Mouse (Mus musculus) liver, embryonic 13.5 days (tissue): ENCODE measurements at regions not wholly inside any gene's neighbourhood (a gene's known extent, or its start where the extent isn't known, plus 50 kb on each side); places are given as distances from the start of the nearest gene placed in this dataset.

Experiments
- ATAC-seq: fragments of 200-750 bp; cut with Nextera tagmentation; 2 replicates; pipeline ENCODE4 v1.8.0; 2017; ENCODE audit warnings: low read depth, mild to moderate bottlenecking, moderate number of reproducible peaks, moderate library complexity
- DNase-seq: peaks from one replicate; pipeline ENCODE4 v3.0.0; 2022
- H3K27ac ChIP-seq: fragments of 300-500 bp; sonication (generic); 2 replicates; pipeline ENCODE4 v1.5.1; 2015; ENCODE audit warnings: moderate library complexity, mild to moderate bottlenecking, inconsistent platforms
- H3K27me3 ChIP-seq: fragments of 300-500 bp; sonication (generic); 2 replicates; pipeline ENCODE4 v1.6.1; 2015; ENCODE audit warnings: mild to moderate bottlenecking, inconsistent platforms
- H3K36me3 ChIP-seq: fragments of 300-500 bp; sonication (generic); 2 replicates; pipeline ENCODE4 v1.6.1; 2015; ENCODE audit warnings: mild to moderate bottlenecking, inconsistent platforms
- H3K4me1 ChIP-seq: fragments of 300-500 bp; sonication (generic); replicated peaks from 2 replicates; pipeline ENCODE4 v1.6.1; 2015; ENCODE audit warnings: inconsistent platforms
- H3K4me2 ChIP-seq: fragments of 300-500 bp; sonication (generic); 2 replicates; pipeline ENCODE4 v1.6.1; 2015; ENCODE audit warnings: inconsistent platforms, mild to moderate bottlenecking, moderate library complexity
- H3K4me3 ChIP-seq: fragments of 300-500 bp; sonication (generic); replicated peaks from 2 replicates; pipeline ENCODE4 v1.5.1; 2015; ENCODE audit warnings: mild to moderate bottlenecking, inconsistent platforms
- H3K9ac ChIP-seq: fragments of 300-500 bp; sonication (generic); 2 replicates; pipeline ENCODE4 v1.6.1; 2015; ENCODE audit warnings: mild to moderate bottlenecking, inconsistent platforms
- H3K9me3 ChIP-seq: fragments of 300-500 bp; sonication (generic); replicated peaks from 2 replicates; pipeline ENCODE4 v1.6.1; 2016; ENCODE audit warnings: inconsistent platforms
- WGBS: fragments of 180-500 bp; shearing (Covaris S2); methylation state at CpG from one replicate; pipeline ENCODE4 v1.1.7; 2015; ENCODE audit not compliant: insufficient replicate concordance; 5-methylcytosine and 5-hydroxymethylcytosine counted together

GRCm38 (mm10) chr6:127263903-127264680 lies 112.1 kb upstream of the Ccnd2 start:
- WGBS: 38% methylated on average over 5 of the region's 5 CpGs
- peaks cover 11% of the 10 kb centered on the region for H3K4me1 ChIP-seq
- ATAC-seq (no peak), DNase-seq (no peak)
- H3K27ac ChIP-seq: no peak overlapping the region
- H3K36me3 ChIP-seq: no peaks in the 10 kb centered on the region
- no peak overlapping the region for H3K4me2 ChIP-seq
- no peak overlapping the region for H3K4me3 ChIP-seq
- H3K9me3 ChIP-seq: no peaks in the 10 kb centered on the region
- no peak overlapping the region for H3K9ac ChIP-seq
- H3K27me3 ChIP-seq: peaks cover 31% of the 10 kb centered on the region

- Histone ChIP-seq H3K9ac (no peak overlapping the region), H3K27me3 (peaks cover 40% of the 10 kb centered on the region), H3K36me3 (no peaks in the 10 kb centered on the region), H3K4me1 (peaks cover 11% of the 10 kb centered on the region), H3K9me3 (no peaks in the 10 kb centered on the region), H3K27ac (no peak overlapping the region), H3K4me3 (no peak overlapping the region), H3K4me2 (no peak overlapping the region)
- DNase-seq (no peak), ATAC-seq (no peak)
- WGBS: 52% methylated on average over 9 of the region's 9 CpGs
These were observed 113.2 kb upstream of the Ccnd2 start for GRCm38 (mm10) chr6:127265063-127265775.

GRCm38 (mm10) chr6:127265901-127266812 lies 114.2 kb upstream of the Ccnd2 start:
- WGBS: 4% methylated on average over 20 of the region's 21 CpGs
- Histone ChIP-seq H3K9me3 (no peaks in the 10 kb centered on the region), H3K27me3 (peaks cover 40% of the 10 kb centered on the region), H3K4me2 (peak overlapping the region; percentile 61), H3K4me3 (peak overlapping the region; percentile 32), H3K4me1 (peaks cover 11% of the 10 kb centered on the region), H3K27ac (peak overlapping the region; percentile 43; the same call in 1 of the 2 replicates), H3K9ac (0 out of 2 replicates have a peak overlapping the region, but pooled peaks have one; percentile 9), H3K36me3 (no peaks in the 10 kb centered on the region)
- ATAC-seq: peak; percentile 39
- peak; percentile 17 for DNase-seq

GRCm38 (mm10) chr6:127266813-127267165 lies 114.8 kb upstream of the Ccnd2 start:
- H3K4me3 ChIP-seq: peak overlapping the region; percentile 32; the same call in 1 of the 2 replicates
- no peak for ATAC-seq
- WGBS: 20% methylated on average over 10 of the region's 10 CpGs

GRCm38 (mm10) chr6:127269021-127269420 lies 117.0 kb upstream of the Ccnd2 start:
- no peak for DNase-seq
- WGBS: 60% methylated on average over 4 of the region's 4 CpGs
- H3K4me2 ChIP-seq: no peak overlapping the region
- no peak overlapping the region for H3K9ac ChIP-seq
- no peak overlapping the region for H3K27ac ChIP-seq
- no peak for ATAC-seq
- H3K9me3 ChIP-seq: no peaks in the 10 kb centered on the region; the same call in 1 of the 2 replicates
- H3K4me1 ChIP-seq: peaks cover 11% of the 10 kb centered on the region
- peaks cover 40% of the 10 kb centered on the region for H3K27me3 ChIP-seq
- H3K36me3 ChIP-seq: no peaks in the 10 kb centered on the region
- no peak overlapping the region for H3K4me3 ChIP-seq

More at GRCm38 (mm10) chr6:127266813-127267165, 114.8 kb upstream of the Ccnd2 start:
- peaks cover 11% of the 10 kb centered on the region for H3K4me1 ChIP-seq
- H3K27me3 ChIP-seq: peaks cover 40% of the 10 kb centered on the region
- peak; percentile 18 for DNase-seq
- H3K36me3 ChIP-seq: no peaks in the 10 kb centered on the region
- peak overlapping the region; percentile 61 for H3K4me2 ChIP-seq
- H3K27ac ChIP-seq: peak overlapping the region; percentile 43; the same call in 1 of the 2 replicates
- H3K9me3 ChIP-seq: no peaks in the 10 kb centered on the region; the same call in 1 of the 2 replicates
- 0 out of 2 replicates have a peak overlapping the region, but pooled peaks have one; percentile 9 for H3K9ac ChIP-seq

GRCm38 (mm10) chr6:127269525-127270044 lies 117.6 kb upstream of the Ccnd2 start:
- Histone ChIP-seq H3K9ac (no peak overlapping the region), H3K27ac (no peak overlapping the region), H3K4me2 (no peak overlapping the region), H3K36me3 (no peaks in the 10 kb centered on the region), H3K27me3 (peaks cover 40% of the 10 kb centered on the region), H3K4me1 (peaks cover 11% of the 10 kb centered on the region), H3K9me3 (no peaks in the 10 kb centered on the region; the same call in 1 of the 2 replicates), H3K4me3 (no peak overlapping the region)
- no peak for DNase-seq
- no peak for ATAC-seq
- WGBS: 57% methylated on average over 7 of the region's 7 CpGs

- H3K9ac ChIP-seq: no peak overlapping the region
- H3K9me3 ChIP-seq: no peaks in the 10 kb centered on the region; the same call in 1 of the 2 replicates
- peaks cover 40% of the 10 kb centered on the region for H3K27me3 ChIP-seq
- ATAC-seq (no peak), DNase-seq (no peak)
- H3K36me3 ChIP-seq: no peaks in the 10 kb centered on the region
- WGBS: 81% methylated on average over 9 of the region's 9 CpGs
- H3K4me3 ChIP-seq: no peak overlapping the region
- peaks cover 11% of the 10 kb centered on the region for H3K4me1 ChIP-seq
- H3K4me2 ChIP-seq: no peak overlapping the region
- H3K27ac ChIP-seq: no peak overlapping the region
These were observed 118.8 kb upstream of the Ccnd2 start for GRCm38 (mm10) chr6:127270774-127271173.

GRCm38 (mm10) chr6:127271418-127271817 lies 119.4 kb upstream of the Ccnd2 start:
- 83% methylated on average over 3 of the region's 3 CpGs for WGBS
- no peak for DNase-seq
- Histone ChIP-seq H3K27me3 (peaks cover 36% of the 10 kb centered on the region), H3K27ac (no peak overlapping the region), H3K4me1 (peaks cover 7% of the 10 kb centered on the region), H3K36me3 (no peaks in the 10 kb centered on the region), H3K9ac (no peak overlapping the region), H3K4me2 (no peak overlapping the region), H3K4me3 (no peak overlapping the region), H3K9me3 (no peaks in the 10 kb centered on the region; the same call in 1 of the 2 replicates)
- no peak for ATAC-seq

GRCm38 (mm10) chr6:127272630-127273029 lies 120.6 kb upstream of the Ccnd2 start:
- Histone ChIP-seq H3K4me2 (no peak overlapping the region), H3K4me1 (no peaks in the 10 kb centered on the region), H3K27ac (no peak overlapping the region), H3K36me3 (no peaks in the 10 kb centered on the region), H3K27me3 (peaks cover 23% of the 10 kb centered on the region; the same call in 1 of the 2 replicates), H3K4me3 (no peak overlapping the region), H3K9ac (no peak overlapping the region), H3K9me3 (no peaks in the 10 kb centered on the region; the same call in 1 of the 2 replicates)
- ATAC-seq (peak; percentile 48; the same call in 1 of the 2 replicates), DNase-seq (no peak)
- WGBS: 43% methylated on average over 7 of the region's 7 CpGs

GRCm38 (mm10) chr6:127274732-127275429 lies 122.9 kb upstream of the Ccnd2 start:
- 84% methylated on average over 9 of the region's 9 CpGs for WGBS
- no peak for DNase-seq

More at GRCm38 (mm10) chr6:127274732-127275429, 122.9 kb upstream of the Ccnd2 start:
- no peaks in the 10 kb centered on the region for H3K36me3 ChIP-seq
- H3K9ac ChIP-seq: no peak overlapping the region
- H3K4me1 ChIP-seq: no peaks in the 10 kb centered on the region
- no peak overlapping the region for H3K4me3 ChIP-seq
- H3K27me3 ChIP-seq: 0 out of 2 replicates have a peak, but pooled peaks cover 3% of the 10 kb centered on the region
- no peak for ATAC-seq
- no peak overlapping the region for H3K27ac ChIP-seq
- no peak overlapping the region for H3K4me2 ChIP-seq
- H3K9me3 ChIP-seq: peaks cover 8% of the 10 kb centered on the region; the same call in 1 of the 2 replicates
